Mouse (Mus musculus): ENCODE measurements around the gene Gm11492. TPM values are rescaled to one million over a fixed set of nuclear protein-coding genes. Genes with fewer than 3 reads are reported as not detected.

The Gm11492 gene
- 62.7 TPM for polyA plus RNA-seq (2014; fragmentation: Illumina TruSeq; extraction: RNeasy Lipid Tissue Mini Kit (QIAGEN cat#74804); ENCODE audit: low read depth, low replicate concordance)

DNA sequence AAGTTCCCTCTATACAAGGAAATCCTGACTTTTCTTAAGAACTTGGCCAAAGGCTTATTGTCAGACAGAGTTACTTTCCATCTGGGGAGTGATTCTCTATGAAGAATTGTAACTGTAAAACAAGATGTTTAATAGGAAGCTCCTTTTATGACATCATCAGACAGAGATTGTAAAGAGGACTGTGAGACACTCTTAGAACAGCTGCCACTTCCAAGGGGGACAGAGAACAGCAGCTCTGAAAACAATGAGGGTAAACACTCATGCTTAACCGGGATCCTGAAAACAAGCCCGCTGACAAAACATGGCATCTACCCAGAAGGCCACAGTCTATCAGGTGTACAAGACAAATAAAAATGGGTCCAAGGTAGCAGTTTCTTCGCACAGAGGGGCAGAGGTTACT is at the start of gene Gm11492:
Gene Gm11492 (plus strand): TSS at position 153 of the 400 bp plus-strand sequence.

DNA sequence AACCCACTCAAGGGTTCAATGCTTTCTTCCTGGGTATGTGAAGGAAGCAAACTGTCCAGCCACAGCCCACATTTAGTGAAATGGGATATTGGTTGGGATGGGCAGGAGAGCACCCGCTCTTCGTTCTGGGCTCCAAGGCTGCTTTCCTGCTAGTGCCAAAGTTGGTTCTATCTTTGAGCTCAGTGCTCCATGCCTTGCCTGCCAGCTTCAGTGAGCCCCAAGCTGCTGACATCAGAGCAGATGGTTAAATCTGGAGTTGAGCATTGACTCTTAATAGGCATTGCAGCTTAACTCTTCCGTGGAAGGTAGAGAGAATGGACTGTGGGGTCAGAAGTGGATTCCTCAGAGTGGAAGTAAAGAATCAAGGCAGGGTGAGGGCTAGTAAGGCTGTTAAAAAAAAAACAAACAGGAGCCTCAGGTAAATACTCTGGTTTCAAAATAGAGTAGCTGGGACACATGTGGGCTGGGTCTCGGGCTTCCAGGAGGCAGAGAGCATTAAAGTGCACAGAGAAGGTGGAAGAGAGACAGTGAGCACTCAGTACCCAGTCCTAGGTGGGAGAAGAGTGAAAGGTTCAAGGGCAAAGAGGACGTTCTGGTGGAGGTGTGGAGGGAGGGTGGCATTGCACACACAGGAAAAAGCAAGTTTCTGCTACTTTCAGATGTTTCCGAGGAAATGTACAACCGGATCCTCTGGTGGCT is 2.0 kb downstream of the Gm11492 start, which contains the start of gene Sept4:
Gene Sept4 (plus strand): TSS at position 649 of the 699 bp plus-strand sequence.

DNA sequence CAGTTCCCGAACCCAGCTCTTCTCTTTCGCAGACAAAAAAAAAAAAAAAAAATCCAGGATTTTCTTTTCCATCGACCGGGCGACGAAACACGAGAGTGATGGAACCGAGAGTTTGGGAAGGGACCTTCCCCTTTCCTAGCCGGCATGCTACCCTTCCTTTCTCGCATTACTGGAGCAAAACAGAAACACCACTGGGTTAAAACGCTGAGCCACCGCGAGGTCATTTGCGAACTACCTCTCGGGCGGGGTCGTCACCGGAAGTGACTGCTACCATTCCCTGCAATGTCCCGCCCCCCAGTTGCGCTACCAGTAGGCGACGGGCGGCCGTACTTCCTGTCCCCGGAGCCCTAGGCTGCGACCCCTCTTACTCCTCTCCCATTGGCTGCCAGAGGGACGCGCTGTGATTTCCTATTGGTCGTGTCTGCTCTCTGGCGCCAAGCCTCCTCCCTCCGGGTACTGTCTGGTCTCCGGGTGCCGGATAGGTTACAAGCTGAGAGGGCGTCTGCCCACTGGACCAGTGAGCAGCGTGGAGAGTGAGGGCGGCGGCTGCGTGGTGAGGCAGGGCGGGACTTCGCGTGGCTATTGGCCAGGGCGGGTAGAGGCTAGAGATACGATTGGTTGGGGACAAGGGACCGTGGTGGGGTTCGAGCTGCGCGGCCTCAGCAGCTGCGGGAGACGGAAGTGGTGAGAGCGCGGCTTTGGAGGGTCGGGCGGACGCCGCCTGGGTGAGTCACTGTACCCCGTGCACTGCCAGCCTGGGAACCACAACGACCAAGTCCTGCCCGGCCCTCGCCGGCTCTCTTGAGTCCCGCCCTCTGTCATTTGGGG is 25.3 kb downstream of the Gm11492 start, which contains the start of gene Mtmr4:
Gene Mtmr4 (plus strand): TSS at position 637 of the 828 bp plus-strand sequence.

DNA sequence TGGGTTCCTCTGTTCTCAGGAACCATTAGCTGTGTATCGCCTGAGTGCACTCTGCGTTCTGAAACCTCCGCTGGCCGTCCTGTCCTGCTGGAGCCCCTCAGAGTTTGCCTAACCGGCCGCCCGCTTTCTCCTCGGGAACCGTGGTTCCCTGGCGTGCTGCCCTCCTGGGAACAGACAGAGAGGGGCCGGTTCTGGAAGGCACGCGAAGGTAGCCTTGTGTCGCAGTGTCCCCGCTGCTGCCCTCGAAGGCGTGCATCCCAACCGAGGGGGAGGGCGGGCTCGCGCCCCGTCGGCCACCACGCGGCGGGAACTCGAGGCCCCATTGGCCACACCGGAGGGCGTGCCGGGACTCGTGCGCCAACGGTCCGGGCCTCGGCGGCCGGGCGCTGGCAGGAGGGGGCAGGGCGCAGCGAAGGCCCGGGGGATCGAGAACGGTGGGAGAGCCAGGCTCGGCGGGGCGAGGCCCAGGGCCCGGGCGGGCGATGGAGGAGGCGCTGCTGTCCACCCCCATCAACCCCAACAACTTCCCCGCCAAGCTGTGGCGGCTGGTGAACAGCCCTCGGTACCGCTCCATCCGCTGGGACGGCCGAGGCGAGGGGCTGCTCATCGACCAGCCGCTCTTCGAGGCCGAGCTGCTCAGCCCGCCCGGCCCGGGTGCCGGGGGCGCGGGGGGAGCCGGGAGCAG is 50.5 kb downstream of the Gm11492 start, which contains the start of gene Hsf5:
Gene Hsf5 (plus strand): TSS at position 375 of the 685 bp plus-strand sequence.

Other genes starting within 250 kb of the Gm11492 start
- gene Ppm1e, start 207.6 kb upstream of the Gm11492 start, polyA plus RNA-seq (2014; fragmentation: Illumina TruSeq; extraction: RNeasy Lipid Tissue Mini Kit (QIAGEN cat#74804); ENCODE audit: low read depth, low replicate concordance): 6.1 TPM
- 47.7 TPM for gene Rad51c, start 161.7 kb upstream of the Gm11492 start, polyA plus RNA-seq (2014; fragmentation: Illumina TruSeq; extraction: RNeasy Lipid Tissue Mini Kit (QIAGEN cat#74804); ENCODE audit: low read depth, low replicate concordance)
- 80.1 TPM for gene Tex14, start 161.6 kb upstream of the Gm11492 start, polyA plus RNA-seq (2014; fragmentation: Illumina TruSeq; extraction: RNeasy Lipid Tissue Mini Kit (QIAGEN cat#74804); ENCODE audit: low read depth, low replicate concordance)
- 50.3 TPM for gene Sept4, start 2.2 kb downstream of the Gm11492 start, polyA plus RNA-seq (2014; fragmentation: Illumina TruSeq; extraction: RNeasy Lipid Tissue Mini Kit (QIAGEN cat#74804); ENCODE audit: low read depth, low replicate concordance)
- 19.1 TPM for gene Mtmr4, start 25.5 kb downstream of the Gm11492 start, polyA plus RNA-seq (2014; fragmentation: Illumina TruSeq; extraction: RNeasy Lipid Tissue Mini Kit (QIAGEN cat#74804); ENCODE audit: low read depth, low replicate concordance)
- gene Hsf5, start 50.5 kb downstream of the Gm11492 start, polyA plus RNA-seq (2014; fragmentation: Illumina TruSeq; extraction: RNeasy Lipid Tissue Mini Kit (QIAGEN cat#74804); ENCODE audit: low read depth, low replicate concordance): 151 TPM
- 0.48 TPM for gene Rnf43, start 96.1 kb downstream of the Gm11492 start, polyA plus RNA-seq (2014; fragmentation: Illumina TruSeq; extraction: RNeasy Lipid Tissue Mini Kit (QIAGEN cat#74804); ENCODE audit: low read depth, low replicate concordance)
- gene Supt4a, start 170.9 kb downstream of the Gm11492 start, polyA plus RNA-seq (2014; fragmentation: Illumina TruSeq; extraction: RNeasy Lipid Tissue Mini Kit (QIAGEN cat#74804); ENCODE audit: low read depth, low replicate concordance): 12.7 TPM
- 1.7 TPM for gene Tspoap1, start 193.9 kb downstream of the Gm11492 start, polyA plus RNA-seq (2014; fragmentation: Illumina TruSeq; extraction: RNeasy Lipid Tissue Mini Kit (QIAGEN cat#74804); ENCODE audit: low read depth, low replicate concordance)
- gene Mpo, start 226.9 kb downstream of the Gm11492 start, polyA plus RNA-seq (2014; fragmentation: Illumina TruSeq; extraction: RNeasy Lipid Tissue Mini Kit (QIAGEN cat#74804); ENCODE audit: low read depth, low replicate concordance): 0.52 TPM